Mouse (Mus musculus): ENCODE measurements around the gene Gm49353. TPM values are rescaled to one million over a fixed set of nuclear protein-coding genes. Genes with fewer than 3 reads are reported as not detected.

Gene Gm49353
- polyA plus RNA-seq (2015; fragmentation: Nextera tagmentation; extraction: Ambion mirVana) = 0.61 and 0.69 TPM in 2 replicates

- ATAC-seq = no peak
- WGBS = 80% methylated on average over 7 of the region's 7 CpGs
Observed at GRCm38 (mm10) chr10:29198642-29199041, at the start of gene Gm49353. Gene Gm49353 (plus strand): TSS chr10:29198954.

GRCm38 (mm10) chr10:29155304-29155703 is 43.5 kb upstream of the Gm49353 start:
- no peaks in the 10 kb centered on the region for H3K9me3 ChIP-seq (ENCODE audit: control insufficient read depth, low read length)
- H3K27ac ChIP-seq (ENCODE audit: low read length) = no peak overlapping the region
- no peak overlapping the region for H3K4me3 ChIP-seq (ENCODE audit: low read length)
- H3K4me1 ChIP-seq (ENCODE audit: control insufficient read depth, insufficient read depth, low read length) = no peaks in the 10 kb centered on the region
- WGBS = 84% methylated on average over 3 of the region's 3 CpGs
- H3K9ac ChIP-seq (ENCODE audit: low read depth, low read length) = no peak overlapping the region
- H3K27me3 ChIP-seq (replicated peaks; ENCODE audit: control insufficient read depth, insufficient read depth, low read length) = no peaks in the 10 kb centered on the region
- no peak for ATAC-seq
- no peak overlapping the region for H3K4me2 ChIP-seq (ENCODE audit: low read depth, low read length)
- no peaks in the 10 kb centered on the region for H3K36me3 ChIP-seq (ENCODE audit: control insufficient read depth, insufficient read depth, low read length)

More at GRCm38 (mm10) chr10:29198642-29199041, at the start of gene Gm49353:
- Histone ChIP-seq H3K4me1 (ENCODE audit: control insufficient read depth, insufficient read depth, low read length) (no peaks in the 10 kb centered on the region), H3K27ac (ENCODE audit: low read length) (no peak within 1 kb of the TSS), H3K9me3 (ENCODE audit: control insufficient read depth, low read length) (no peaks in the 10 kb centered on the region), H3K27me3 (replicated peaks; ENCODE audit: control insufficient read depth, insufficient read depth, low read length) (no peaks in the 10 kb centered on the region), H3K36me3 (ENCODE audit: control insufficient read depth, insufficient read depth, low read length) (no peaks in the 10 kb centered on the region), H3K4me3 (ENCODE audit: low read length) (no peak within 1 kb of the TSS), H3K9ac (ENCODE audit: low read depth, low read length) (no peak within 1 kb of the TSS), H3K4me2 (ENCODE audit: low read depth, low read length) (no peak within 1 kb of the TSS)

GRCm38 (mm10) chr10:29161664-29162063 is 37.1 kb upstream of the Gm49353 start:
- no peak overlapping the region for H3K4me2 ChIP-seq (ENCODE audit: low read depth, low read length)
- no peaks in the 10 kb centered on the region for H3K36me3 ChIP-seq (ENCODE audit: control insufficient read depth, insufficient read depth, low read length)
- H3K9ac ChIP-seq (ENCODE audit: low read depth, low read length) = no peak overlapping the region
- H3K27me3 ChIP-seq (replicated peaks; ENCODE audit: control insufficient read depth, insufficient read depth, low read length) = no peaks in the 10 kb centered on the region
- no peak overlapping the region for H3K27ac ChIP-seq (ENCODE audit: low read length)
- no peak for ATAC-seq
- whole genome bisulfite sequencing = 87% methylated on average over 2 of the region's 2 CpGs
- H3K4me3 ChIP-seq (ENCODE audit: low read length) = no peak overlapping the region
- H3K4me1 ChIP-seq (ENCODE audit: control insufficient read depth, insufficient read depth, low read length) = no peaks in the 10 kb centered on the region
- H3K9me3 ChIP-seq (ENCODE audit: control insufficient read depth, low read length) = no peaks in the 10 kb centered on the region

GRCm38 (mm10) chr10:29173778-29174177 is 25.0 kb upstream of the Gm49353 start:
- Histone ChIP-seq H3K9ac (ENCODE audit: low read depth, low read length) (no peak overlapping the region), H3K4me1 (ENCODE audit: control insufficient read depth, insufficient read depth, low read length) (no peaks in the 10 kb centered on the region), H3K4me2 (ENCODE audit: low read depth, low read length) (no peak overlapping the region), H3K4me3 (ENCODE audit: low read length) (no peak overlapping the region), H3K36me3 (ENCODE audit: control insufficient read depth, insufficient read depth, low read length) (no peaks in the 10 kb centered on the region), H3K27ac (ENCODE audit: low read length) (no peak overlapping the region), H3K9me3 (ENCODE audit: control insufficient read depth, low read length) (no peaks in the 10 kb centered on the region), H3K27me3 (replicated peaks; ENCODE audit: control insufficient read depth, insufficient read depth, low read length) (no peaks in the 10 kb centered on the region)
- ATAC-seq = no peak
- 87% methylated on average over 2 of the region's 2 CpGs for WGBS

DNA sequence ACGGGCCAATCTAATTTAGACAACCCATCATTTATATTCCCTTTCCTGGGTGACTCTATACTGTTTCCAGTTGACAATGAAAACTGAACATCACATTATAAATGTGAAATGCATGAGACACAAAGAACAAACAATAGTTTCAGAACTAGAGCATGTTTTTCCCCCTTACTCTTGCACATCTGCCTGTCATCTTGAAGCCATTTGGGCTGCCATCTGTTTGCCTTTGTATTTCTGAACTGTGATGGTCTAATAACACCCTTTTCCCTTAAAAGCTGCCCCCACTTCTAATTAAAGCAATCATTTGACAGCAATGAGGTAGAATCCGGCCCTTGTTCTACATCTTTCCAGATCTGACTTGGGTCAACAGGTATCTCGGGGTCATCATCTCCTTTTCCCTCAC is 23.1 kb upstream of the Gm49353 start:
- Histone ChIP-seq H3K4me1 (ENCODE audit: control insufficient read depth, insufficient read depth, low read length) (no peaks in the 10 kb centered on the region), H3K9me3 (ENCODE audit: control insufficient read depth, low read length) (no peaks in the 10 kb centered on the region), H3K27me3 (replicated peaks; ENCODE audit: control insufficient read depth, insufficient read depth, low read length) (no peaks in the 10 kb centered on the region), H3K4me3 (ENCODE audit: low read length) (no peak overlapping the region), H3K36me3 (ENCODE audit: control insufficient read depth, insufficient read depth, low read length) (no peaks in the 10 kb centered on the region), H3K9ac (ENCODE audit: low read depth, low read length) (no peak overlapping the region), H3K27ac (ENCODE audit: low read length) (no peak overlapping the region), H3K4me2 (ENCODE audit: low read depth, low read length) (no peak overlapping the region)
- 80% methylated on average over 3 of the region's 3 CpGs for WGBS
- ATAC-seq = no peak

DNA sequence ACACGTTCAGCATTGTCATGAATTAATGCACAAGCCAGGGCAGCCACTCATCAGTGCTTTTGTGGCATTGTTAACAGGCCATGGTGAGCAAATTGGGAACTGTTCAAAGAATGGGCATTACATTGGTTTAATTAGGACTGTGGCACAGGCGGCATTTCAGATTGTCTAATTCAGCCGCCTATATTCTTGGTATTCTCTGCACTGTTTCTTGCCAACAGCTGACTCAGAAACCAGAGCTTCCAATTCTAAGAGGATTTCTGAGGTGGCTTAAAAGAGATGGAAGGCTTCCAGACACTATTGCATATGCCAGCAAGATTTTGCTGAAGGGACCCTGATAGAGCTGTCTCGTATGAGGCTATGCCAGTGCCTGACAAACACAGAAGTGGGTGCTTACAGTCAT is 21.9 kb upstream of the Gm49353 start:
- 80% methylated on average over 4 of the region's 4 CpGs for WGBS
- H3K27me3 ChIP-seq (replicated peaks; ENCODE audit: control insufficient read depth, insufficient read depth, low read length) = no peaks in the 10 kb centered on the region
- H3K27ac ChIP-seq (ENCODE audit: low read length) = no peak overlapping the region
- no peaks in the 10 kb centered on the region for H3K9me3 ChIP-seq (ENCODE audit: control insufficient read depth, low read length)
- ATAC-seq = no peak
- H3K4me3 ChIP-seq (ENCODE audit: low read length) = no peak overlapping the region
- no peak overlapping the region for H3K4me2 ChIP-seq (ENCODE audit: low read depth, low read length)
- no peaks in the 10 kb centered on the region for H3K4me1 ChIP-seq (ENCODE audit: control insufficient read depth, insufficient read depth, low read length)
- H3K36me3 ChIP-seq (ENCODE audit: control insufficient read depth, insufficient read depth, low read length) = no peaks in the 10 kb centered on the region
- no peak overlapping the region for H3K9ac ChIP-seq (ENCODE audit: low read depth, low read length)

- Histone ChIP-seq H3K4me1 (ENCODE audit: control insufficient read depth, insufficient read depth, low read length) (no peaks in the 10 kb centered on the region), H3K36me3 (ENCODE audit: control insufficient read depth, insufficient read depth, low read length) (no peaks in the 10 kb centered on the region), H3K4me2 (ENCODE audit: low read depth, low read length) (no peak overlapping the region), H3K9me3 (ENCODE audit: control insufficient read depth, low read length) (no peaks in the 10 kb centered on the region), H3K9ac (ENCODE audit: low read depth, low read length) (no peak overlapping the region), H3K27me3 (replicated peaks; ENCODE audit: control insufficient read depth, insufficient read depth, low read length) (no peaks in the 10 kb centered on the region), H3K27ac (ENCODE audit: low read length) (no peak overlapping the region), H3K4me3 (ENCODE audit: low read length) (no peak overlapping the region)
- WGBS = 41% methylated on average over 2 of the region's 2 CpGs
- no peak for ATAC-seq
Observed at GRCm38 (mm10) chr10:29178003-29178402, 20.8 kb upstream of the Gm49353 start.

DNA sequence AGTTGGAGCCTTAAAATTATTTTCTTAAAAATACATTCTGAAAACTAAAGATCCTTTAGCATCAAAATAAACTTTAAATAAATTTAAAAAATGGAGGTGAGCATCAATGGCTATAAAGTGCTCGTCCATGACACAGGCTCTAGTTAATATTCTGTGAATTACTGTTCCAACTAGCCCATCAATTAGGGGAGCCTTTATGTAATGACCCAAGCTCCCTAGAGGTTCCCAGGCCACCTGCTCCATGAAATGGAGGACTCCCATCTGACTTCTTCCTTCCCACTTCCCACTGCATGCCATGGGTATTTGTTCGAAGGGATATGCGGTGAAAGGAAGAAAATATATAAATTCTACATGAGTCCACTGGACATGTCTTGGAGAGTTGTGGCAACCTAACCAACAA is 18.5 kb upstream of the Gm49353 start:
- Histone ChIP-seq H3K36me3 (ENCODE audit: control insufficient read depth, insufficient read depth, low read length) (no peaks in the 10 kb centered on the region), H3K27ac (ENCODE audit: low read length) (no peak overlapping the region), H3K4me3 (ENCODE audit: low read length) (no peak overlapping the region), H3K4me2 (ENCODE audit: low read depth, low read length) (no peak overlapping the region), H3K9me3 (ENCODE audit: control insufficient read depth, low read length) (no peaks in the 10 kb centered on the region), H3K4me1 (ENCODE audit: control insufficient read depth, insufficient read depth, low read length) (no peaks in the 10 kb centered on the region), H3K9ac (ENCODE audit: low read depth, low read length) (no peak overlapping the region), H3K27me3 (replicated peaks; ENCODE audit: control insufficient read depth, insufficient read depth, low read length) (no peaks in the 10 kb centered on the region)
- ATAC-seq = no peak
- 83% methylated on average over 3 of the region's 3 CpGs for WGBS

GRCm38 (mm10) chr10:29181046-29181445 is 17.7 kb upstream of the Gm49353 start:
- ATAC-seq = no peak
- no peak overlapping the region for H3K9ac ChIP-seq (ENCODE audit: low read depth, low read length)
- no peaks in the 10 kb centered on the region for H3K4me1 ChIP-seq (ENCODE audit: control insufficient read depth, insufficient read depth, low read length)
- WGBS = 90% methylated on average over 2 of the region's 2 CpGs
- no peak overlapping the region for H3K4me2 ChIP-seq (ENCODE audit: low read depth, low read length)
- no peaks in the 10 kb centered on the region for H3K9me3 ChIP-seq (ENCODE audit: control insufficient read depth, low read length)
- H3K27me3 ChIP-seq (replicated peaks; ENCODE audit: control insufficient read depth, insufficient read depth, low read length) = no peaks in the 10 kb centered on the region
- H3K27ac ChIP-seq (ENCODE audit: low read length) = no peak overlapping the region
- H3K36me3 ChIP-seq (ENCODE audit: control insufficient read depth, insufficient read depth, low read length) = no peaks in the 10 kb centered on the region
- H3K4me3 ChIP-seq (ENCODE audit: low read length) = no peak overlapping the region

DNA sequence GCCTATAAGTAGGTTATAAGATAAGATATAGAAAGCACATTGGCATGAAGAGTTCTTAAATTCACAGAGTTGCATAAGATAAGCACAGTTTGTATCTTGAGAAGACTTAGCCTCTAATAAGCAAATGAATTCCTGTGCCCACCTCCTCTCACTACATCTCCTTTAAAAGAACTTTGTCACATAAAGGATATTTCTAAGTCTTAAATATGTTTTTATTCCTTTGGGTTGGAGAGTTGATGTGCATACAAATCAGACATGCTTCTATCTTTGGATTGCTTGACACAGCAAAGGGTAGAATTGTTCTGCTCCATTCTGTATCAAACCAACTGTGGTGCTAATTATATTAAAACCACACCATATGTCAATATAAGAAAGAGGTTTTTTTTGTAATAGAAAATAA is 5.0 kb upstream of the Gm49353 start:
- no peak overlapping the region for H3K4me2 ChIP-seq (ENCODE audit: low read depth, low read length)

More for the DNA sequence above, 5.0 kb upstream of the Gm49353 start:
- H3K9me3 ChIP-seq (ENCODE audit: control insufficient read depth, low read length) = no peaks in the 10 kb centered on the region
- H3K27ac ChIP-seq (ENCODE audit: low read length) = no peak overlapping the region
- H3K9ac ChIP-seq (ENCODE audit: low read depth, low read length) = no peak overlapping the region
- no peaks in the 10 kb centered on the region for H3K27me3 ChIP-seq (replicated peaks; ENCODE audit: control insufficient read depth, insufficient read depth, low read length)
- ATAC-seq = no peak
- no peak overlapping the region for H3K4me3 ChIP-seq (ENCODE audit: low read length)
- no peaks in the 10 kb centered on the region for H3K4me1 ChIP-seq (ENCODE audit: control insufficient read depth, insufficient read depth, low read length)
- H3K36me3 ChIP-seq (ENCODE audit: control insufficient read depth, insufficient read depth, low read length) = no peaks in the 10 kb centered on the region

Measured in intestine, embryonic 16.5 days (tissue).